Mouse (Mus musculus) heart, adult 2 months (tissue): ENCODE measurements around the gene Scamp1. TPM values are rescaled to one million over a fixed set of nuclear protein-coding genes. Genes with fewer than 3 reads are reported as not detected.

Experiments
- DNase-seq, 2 experiments: peaks; one replicate each; pipeline ENCODE4 v3.0.0; 2021
- H3K27ac ChIP-seq: fragments of 200-600 bp; 2 replicates; pipeline ENCODE4 v1.8.1; 2022
- H3K27me3 ChIP-seq: fragments of 200-500 bp; 2 replicates; pipeline ENCODE4 v1.6.1; 2012; ENCODE audit warnings: mild to moderate bottlenecking, low read length, inconsistent platforms, mixed read lengths; ENCODE audit not compliant: control insufficient read depth, insufficient read depth
- H3K36me3 ChIP-seq: fragments of 200-500 bp; 2 replicates; pipeline ENCODE4 v1.6.1; 2012; ENCODE audit warnings: low read length, inconsistent platforms; ENCODE audit not compliant: control insufficient read depth, insufficient read depth
- H3K4me1 ChIP-seq: fragments of 200-500 bp; 2 replicates; pipeline ENCODE4 v1.6.1; 2011; ENCODE audit warnings: low read length; ENCODE audit not compliant: control insufficient read depth, insufficient read depth
- H3K4me3 ChIP-seq: fragments of 200-600 bp; 2 replicates; pipeline ENCODE4 v1.8.1; 2022
- H3K79me2 ChIP-seq: fragments of 200-500 bp; replicated peaks from 2 replicates; pipeline ENCODE4 v1.6.1; 2012; ENCODE audit warnings: mild to moderate bottlenecking, inconsistent platforms, low read length, moderate library complexity, mixed read lengths; ENCODE audit not compliant: control insufficient read depth, insufficient read depth
- H3K9ac ChIP-seq: fragments of 200-500 bp; 2 replicates; pipeline ENCODE4 v1.6.1; 2012; ENCODE audit warnings: low read depth, mild to moderate bottlenecking, control low read depth, inconsistent platforms, low read length, mixed read lengths
- CTCF ChIP-seq: fragments of 200-600 bp; IDR thresholded peaks from 2 replicates; pipeline ENCODE4 v1.8.1; 2022; ENCODE audit warnings: antibody characterized with exemption, mild to moderate bottlenecking, moderate library complexity
- EP300 ChIP-seq: fragments of 200-500 bp; IDR thresholded peaks from 2 replicates; pipeline ENCODE4 v1.6.1; 2011; ENCODE audit warnings: low read depth, low read length, control low read depth; ENCODE audit not compliant: insufficient read depth
- POLR2A ChIP-seq: fragments of 200-500 bp; IDR thresholded peaks from 2 replicates; pipeline ENCODE4 v1.6.1; 2011; ENCODE audit warnings: mild to moderate bottlenecking, low read depth, low read length, control low read depth; ENCODE audit not compliant: insufficient read depth
- WGBS: fragments of 180-500 bp; shearing (Covaris S2); methylation state at CpG from one replicate; pipeline ENCODE4 v1.1.7; 2018; 5-methylcytosine and 5-hydroxymethylcytosine counted together
- intact Hi-C: fragments of 180-260 bp; cut with DNase I; formaldehyde crosslinking; loops from one replicate; pipeline ENCODE4 v1.15.1; 2025
- polyA plus RNA-seq: library from polyadenylated mRNA; depleted of rRNA; stranded (reverse); fragments of >200 nt; gene quantifications from 2 replicates; pipeline ENCODE4 v1.2.3, GENCODE M21; 2012
- total RNA-seq, 2 experiments: library from RNA; stranded (reverse); gene quantifications; 2 replicates each; pipeline ENCODE4 v1.2.3; 2021

Gene Scamp1
- total and polyA plus RNA-seq, 3 experiments: 12.5 to 33.3 (median 32.3) TPM

DNA sequence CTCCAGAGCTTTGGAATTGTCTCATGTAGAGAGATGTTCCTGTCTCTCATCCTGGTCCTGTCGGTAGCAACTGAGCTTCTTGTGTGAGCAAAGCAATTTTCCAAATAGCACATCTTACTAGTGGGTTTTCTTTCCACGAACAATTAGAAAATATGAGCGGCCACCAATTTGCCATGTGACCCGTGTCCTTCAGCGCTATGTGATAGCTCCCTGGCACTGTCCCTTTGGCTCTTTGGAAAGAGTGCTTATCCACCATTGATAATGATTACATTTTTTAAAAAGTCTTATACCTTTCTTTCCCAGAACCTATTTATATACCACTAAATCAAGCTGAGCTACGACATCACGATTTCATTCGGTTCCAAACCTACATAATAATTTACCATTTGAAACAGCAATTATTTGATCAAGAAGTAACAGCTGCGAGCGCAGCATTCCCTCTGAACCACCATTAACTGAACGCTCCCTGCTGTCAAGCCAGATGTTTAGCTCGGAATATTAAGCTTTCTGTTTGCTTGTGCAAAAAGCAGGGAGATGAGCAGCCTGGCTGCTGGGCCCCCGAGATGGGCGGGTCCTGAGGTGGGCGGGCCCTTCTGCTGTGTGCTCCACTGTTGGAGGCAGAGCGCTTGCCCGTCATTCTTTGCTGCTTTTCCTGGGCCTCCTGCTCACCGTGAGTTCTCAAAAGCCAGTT is 20.8 kb upstream of the Scamp1 start:
- Histone ChIP-seq H3K4me3 (no peak overlapping the region), H3K27me3 (no peaks in the 10 kb centered on the region), H3K4me1 (peaks cover 1% of the 10 kb centered on the region; the same call in 1 of the 2 replicates), H3K27ac (no peak overlapping the region), H3K79me2 (no peaks in the 10 kb centered on the region), H3K9ac (no peak overlapping the region), H3K36me3 (no peaks in the 10 kb centered on the region)
- TF ChIP-seq CTCF (no peak), EP300 (no peak), POLR2A (no peak)
- 41% methylated on average over 18 of the region's 18 CpGs for whole genome bisulfite sequencing
- DNase-seq: peak; percentile 27 to 37
- intact Hi-C loops: no loop called here

DNA sequence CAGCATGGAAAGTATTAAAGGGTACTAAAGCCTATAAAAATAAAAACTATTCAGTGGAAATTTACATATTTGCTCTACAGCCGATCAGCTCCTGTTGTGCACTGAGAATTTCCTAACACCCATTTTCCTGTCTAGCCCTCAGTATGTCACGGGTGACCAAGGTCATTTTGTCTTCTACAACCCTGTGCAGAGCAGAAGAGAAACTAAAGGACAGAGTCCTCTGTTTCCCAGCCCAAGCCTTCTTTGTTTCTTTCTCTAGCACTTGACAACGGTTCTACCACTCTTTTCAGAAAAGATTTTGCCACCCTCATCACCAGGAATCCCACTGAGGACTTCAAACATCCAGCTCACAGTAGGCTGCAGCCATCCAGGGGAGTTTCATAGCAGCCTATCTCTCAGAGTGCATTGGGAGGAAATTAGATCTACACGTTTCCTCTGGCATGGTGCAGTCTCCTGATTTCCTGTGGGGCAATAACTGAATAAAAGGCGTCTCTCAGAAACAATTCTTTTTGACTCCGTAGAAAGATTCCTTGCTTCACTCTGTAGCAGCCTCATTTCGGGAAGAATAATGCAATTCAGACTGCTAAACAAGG is 15.4 kb upstream of the Scamp1 start:
- Histone ChIP-seq H3K9ac (no peak overlapping the region), H3K4me1 (no peaks in the 10 kb centered on the region), H3K27ac (no peak overlapping the region), H3K27me3 (no peaks in the 10 kb centered on the region), H3K4me3 (no peak overlapping the region), H3K79me2 (no peaks in the 10 kb centered on the region), H3K36me3 (no peaks in the 10 kb centered on the region)
- WGBS: 36% methylated on average over 7 of the region's 7 CpGs
- TF ChIP-seq EP300: no peak
- no peak for TF ChIP-seq POLR2A
- no peak for TF ChIP-seq CTCF
- DNase-seq: no peak
- intact Hi-C loops: no loop called here

DNA sequence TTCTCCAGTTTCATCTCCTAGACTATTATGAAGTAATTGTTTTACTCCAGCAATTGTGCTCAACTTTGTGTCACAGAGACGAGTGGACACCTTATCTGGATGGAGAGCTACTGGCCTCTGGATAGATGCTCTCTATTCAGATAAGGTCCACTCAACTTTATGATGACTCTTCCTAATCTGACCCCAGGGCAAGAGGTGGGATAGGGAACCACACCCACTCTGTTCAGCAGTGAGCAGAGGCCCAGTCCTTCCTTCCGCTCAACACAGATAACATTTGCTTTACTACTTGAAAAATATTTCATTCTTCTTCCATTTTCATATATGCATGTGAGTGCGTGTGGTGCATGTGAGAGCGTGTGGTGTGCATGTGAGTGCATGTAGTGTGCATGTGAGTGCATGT is 14.6 kb upstream of the Scamp1 start:
- H3K4me1 ChIP-seq: no peaks in the 10 kb centered on the region
- H3K4me3 ChIP-seq: no peak overlapping the region
- no peak for TF ChIP-seq EP300
- no peak for TF ChIP-seq POLR2A
- TF ChIP-seq CTCF: no peak
- H3K79me2 ChIP-seq: no peaks in the 10 kb centered on the region
- no peaks in the 10 kb centered on the region for H3K36me3 ChIP-seq
- intact Hi-C loops: no loop called here
- no peak for DNase-seq
- no peaks in the 10 kb centered on the region for H3K27me3 ChIP-seq
- H3K9ac ChIP-seq: no peak overlapping the region
- 78% methylated on average over 4 of the region's 4 CpGs for WGBS
- no peak overlapping the region for H3K27ac ChIP-seq

DNA sequence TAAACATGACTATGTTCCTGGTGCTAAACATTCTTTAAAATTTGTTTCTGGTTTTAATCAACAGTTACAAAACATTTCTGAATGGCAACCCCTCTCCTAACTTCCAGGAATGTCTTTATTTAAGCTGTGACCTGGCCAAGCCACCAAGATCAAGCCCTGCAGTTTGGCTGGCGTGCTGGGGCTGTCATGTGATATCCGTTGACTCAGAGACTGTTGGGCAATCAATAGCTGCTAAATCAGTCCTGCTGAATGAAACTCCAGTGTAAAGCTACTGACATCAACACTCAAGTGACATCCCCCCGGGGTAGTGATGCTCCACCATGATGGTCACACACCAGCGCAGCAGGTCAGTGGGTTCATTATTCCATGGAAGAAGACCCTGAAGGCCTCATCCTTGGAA is 12.7 kb upstream of the Scamp1 start:
- Histone ChIP-seq H3K4me3 (no peak overlapping the region), H3K79me2 (no peaks in the 10 kb centered on the region), H3K27ac (no peak overlapping the region), H3K9ac (no peak overlapping the region), H3K4me1 (no peaks in the 10 kb centered on the region), H3K36me3 (no peaks in the 10 kb centered on the region), H3K27me3 (no peaks in the 10 kb centered on the region)
- DNase-seq: peak; percentile 36 to 64
- no peak for TF ChIP-seq POLR2A
- TF ChIP-seq CTCF: no peak
- no peak for TF ChIP-seq EP300
- 77% methylated on average over 4 of the region's 4 CpGs for WGBS
- intact Hi-C loops: no loop called here

DNA sequence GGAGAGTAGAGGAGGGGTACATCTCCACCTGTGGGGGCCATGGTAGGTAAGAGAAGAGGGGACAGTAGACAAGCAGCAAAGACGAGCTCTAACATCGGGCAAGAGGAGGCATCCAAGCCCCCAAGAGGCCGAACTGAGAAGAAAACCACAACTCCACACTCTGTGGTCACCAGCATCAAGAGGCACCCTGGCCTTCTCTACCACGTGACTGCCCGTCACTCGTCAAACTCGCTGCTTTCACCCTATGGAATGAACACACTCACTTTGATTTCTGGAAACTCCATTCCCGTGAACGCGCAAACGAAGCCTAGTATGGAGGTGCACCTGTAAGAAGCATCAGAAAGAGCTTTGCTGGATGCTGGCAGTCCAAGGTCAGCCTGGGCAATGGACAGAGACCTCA is 10.7 kb upstream of the Scamp1 start:
- 76% methylated on average over 11 of the region's 11 CpGs for WGBS
- Histone ChIP-seq H3K79me2 (no peaks in the 10 kb centered on the region), H3K27ac (no peak overlapping the region)

DNA sequence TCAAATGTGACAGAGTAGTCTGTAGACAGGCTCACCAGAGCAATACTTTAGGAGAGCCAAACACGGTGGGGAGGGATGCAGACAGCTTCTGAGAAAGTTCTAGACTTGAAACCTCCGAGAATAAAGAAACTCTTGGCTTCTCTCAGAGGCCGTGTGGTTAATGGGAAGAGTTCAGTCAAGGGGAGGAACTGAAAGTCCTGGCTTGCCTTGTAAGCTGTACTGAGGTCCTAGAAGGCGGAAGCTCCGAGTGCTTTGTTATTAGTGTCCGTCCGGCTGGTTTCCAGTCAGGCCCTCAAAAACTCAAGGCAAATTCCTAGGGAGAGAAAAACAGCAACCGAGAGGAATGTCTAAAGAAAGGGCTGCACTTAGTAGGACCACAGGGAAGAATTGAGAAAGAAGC is 10.3 kb upstream of the Scamp1 start:
- peak in 1 of 2 experiments; percentile 12 for DNase-seq
- no peak overlapping the region for H3K27ac ChIP-seq
- H3K27me3 ChIP-seq: no peaks in the 10 kb centered on the region
- TF ChIP-seq EP300 (no peak), CTCF (no peak), POLR2A (no peak)
- no peak overlapping the region for H3K4me3 ChIP-seq
- intact Hi-C loops: no loop called here
- H3K9ac ChIP-seq: no peak overlapping the region
- H3K79me2 ChIP-seq: no peaks in the 10 kb centered on the region
- 77% methylated on average over 8 of the region's 8 CpGs for WGBS
- H3K4me1 ChIP-seq: no peaks in the 10 kb centered on the region
- H3K36me3 ChIP-seq: no peaks in the 10 kb centered on the region

More for the DNA sequence above, 10.7 kb upstream of the Scamp1 start:
- Histone ChIP-seq H3K27me3 (no peaks in the 10 kb centered on the region), H3K4me3 (no peak overlapping the region), H3K9ac (no peak overlapping the region), H3K4me1 (no peaks in the 10 kb centered on the region), H3K36me3 (no peaks in the 10 kb centered on the region)
- DNase-seq: no peak
- TF ChIP-seq EP300 (no peak), CTCF (no peak), POLR2A (no peak)
- intact Hi-C loops: no loop called here
